Mouse (Mus musculus) ES-E14 (cell line): ENCODE data around the gene Selplg.

Experiments used
- HCFC1 ChIP-seq: IDR thresholded peaks from 2 replicates; pipeline ENCODE4 v1.6.1; 2012; ENCODE audit warnings: low read length, inconsistent platforms, borderline replicate concordance; ENCODE audit not compliant: insufficient read depth
- MAFK ChIP-seq: IDR thresholded peaks from 2 replicates; pipeline ENCODE4 v1.6.1; 2014; ENCODE audit warnings: mild to moderate bottlenecking, low read depth, low read length, inconsistent platforms; ENCODE audit not compliant: insufficient read depth

GRCm38 (mm10) chr5:113842244-113842643 is 9.8 kb upstream of the Selplg start:
- no peak for TF ChIP-seq HCFC1
- no peak for TF ChIP-seq MAFK
